Mouse (Mus musculus) limb, embryonic 11.5 days (tissue): ENCODE results near the gene Tmprss9. TPM values are rescaled to one million over a fixed set of nuclear protein-coding genes. Genes with fewer than 3 reads are reported as not detected.

Experiments
- ATAC-seq: fragments of 200-750 bp; cut with Nextera tagmentation; 2 replicates; pipeline ENCODE4 v1.8.0; 2017; ENCODE audit warnings: low read depth; ENCODE audit not compliant: insufficient number of reproducible peaks, low FRiP score, low TSS enrichment
- DNase-seq: peaks from one replicate; pipeline ENCODE4 v3.0.0-alpha.2; 2015; ENCODE audit warnings: low spot score
- H3K27ac ChIP-seq: fragments of 300-500 bp; sonication (generic); replicated peaks from 2 replicates; pipeline ENCODE4 v1.5.1; 2014; ENCODE audit warnings: low read depth, mild to moderate bottlenecking, low read length
- H3K27me3 ChIP-seq: fragments of 300-500 bp; sonication (generic); 2 replicates; pipeline ENCODE4 v1.6.1; 2014; ENCODE audit warnings: mild to moderate bottlenecking, low read length, mixed read lengths; ENCODE audit not compliant: control insufficient read depth, insufficient read depth
- H3K36me3 ChIP-seq: fragments of 300-500 bp; sonication (generic); 2 replicates; pipeline ENCODE4 v1.6.1; 2014; ENCODE audit warnings: mild to moderate bottlenecking, low read length, moderate library complexity, mixed read lengths; ENCODE audit not compliant: control insufficient read depth, insufficient read depth
- H3K4me1 ChIP-seq: fragments of 300-500 bp; sonication (generic); 2 replicates; pipeline ENCODE4 v1.6.1; 2014; ENCODE audit warnings: low read length, mixed read lengths; ENCODE audit not compliant: control insufficient read depth, insufficient read depth
- H3K4me2 ChIP-seq: fragments of 300-500 bp; sonication (generic); 2 replicates; pipeline ENCODE4 v1.6.1; 2014; ENCODE audit warnings: low read depth, mild to moderate bottlenecking, moderate library complexity; ENCODE audit not compliant: severe bottlenecking
- H3K4me3 ChIP-seq: fragments of 300-500 bp; sonication (generic); 2 replicates; pipeline ENCODE4 v1.5.1; 2014; ENCODE audit warnings: low read depth, low read length
- H3K9ac ChIP-seq: fragments of 300-500 bp; sonication (generic); 2 replicates; pipeline ENCODE4 v1.6.1; 2014; ENCODE audit warnings: mild to moderate bottlenecking, low read length
- H3K9me3 ChIP-seq: fragments of 300-500 bp; sonication (generic); 2 replicates; pipeline ENCODE4 v1.6.1; 2016; ENCODE audit warnings: low read length; ENCODE audit not compliant: control insufficient read depth
- WGBS: fragments of 180-500 bp; shearing (Covaris S2); extraction: QIAGEN DNeasy Blood & Tissue Kit; methylation state at CpG from one replicate; pipeline ENCODE4 v1.1.7; 2014; 5-methylcytosine and 5-hydroxymethylcytosine counted together
- polyA plus RNA-seq: library from polyadenylated mRNA; unstranded; fragments of >200 nt; fragmentation: Nextera tagmentation; extraction: Ambion mirVana; gene quantifications from 2 replicates; pipeline ENCODE4 v1.2.1, GENCODE M21; 2014

Tmprss9 gene
- polyA plus RNA-seq, 1 experiment from 2014 or later: not detected

- peaks cover 37% of the 10 kb centered on the region for H3K27me3 ChIP-seq
- H3K4me1 ChIP-seq: peaks cover 70% of the 10 kb centered on the region
- under 1% methylated on average over 20 of the region's 20 CpGs for WGBS
- peak; percentile 75 for DNase-seq
- no peaks in the 10 kb centered on the region for H3K9me3 ChIP-seq
- peak overlapping the region; percentile 56 for H3K4me3 ChIP-seq
- no peaks in the 10 kb centered on the region for H3K36me3 ChIP-seq
- peak overlapping the region; percentile 81 for H3K4me2 ChIP-seq
- H3K27ac ChIP-seq: no peak overlapping the region
- no peak overlapping the region; the same call in 1 of the 2 replicates for H3K9ac ChIP-seq
- no peak for ATAC-seq
Observed at GRCm38 (mm10) chr10:80932206-80932605, 60.6 kb downstream of the Tmprss9 start.

GRCm38 (mm10) chr10:80932700-80933420, 61.2 kb downstream of the Tmprss9 start:
- Histone ChIP-seq H3K9me3 (no peaks in the 10 kb centered on the region), H3K9ac (no peak overlapping the region), H3K36me3 (no peaks in the 10 kb centered on the region), H3K4me2 (peak overlapping the region; percentile 81), H3K4me3 (peak overlapping the region; percentile 56; the same call in 1 of the 2 replicates), H3K4me1 (peaks cover 76% of the 10 kb centered on the region), H3K27ac (no peak overlapping the region), H3K27me3 (peaks cover 40% of the 10 kb centered on the region)
- 2% methylated on average over 17 of the region's 17 CpGs for WGBS
- DNase-seq: peak; percentile 35
- no peak for ATAC-seq

DNA sequence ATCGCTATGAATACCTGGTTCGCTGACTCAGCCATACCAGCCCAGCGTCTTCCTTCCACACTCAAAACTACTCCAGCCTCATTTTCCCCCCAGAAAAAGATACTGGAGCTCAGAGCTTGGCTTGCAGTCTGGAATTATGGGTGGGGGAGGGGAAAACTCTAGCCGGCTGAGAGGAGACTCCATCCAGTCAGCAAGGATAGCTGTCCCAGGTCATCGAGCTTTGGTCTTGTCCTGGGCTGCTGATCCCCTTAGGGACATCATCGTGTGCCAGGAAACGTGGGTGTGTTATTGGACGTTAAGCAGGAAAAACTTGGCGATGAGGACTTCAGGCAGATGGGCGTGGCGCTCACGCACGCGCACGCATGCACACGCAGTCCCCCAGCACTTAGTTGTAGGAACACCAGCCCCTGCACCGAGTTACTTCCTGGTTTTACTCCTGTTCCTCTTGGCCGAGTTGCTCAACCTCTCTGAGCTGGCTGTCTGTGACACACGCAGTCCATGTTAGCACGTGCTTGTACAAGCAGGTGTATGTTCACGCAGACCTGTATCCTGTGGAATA, 61.9 kb downstream of the Tmprss9 start:
- no peak for ATAC-seq
- H3K27ac ChIP-seq: no peak overlapping the region
- H3K4me1 ChIP-seq: peaks cover 81% of the 10 kb centered on the region
- 1% methylated on average over 21 of the region's 21 CpGs for WGBS
- H3K27me3 ChIP-seq: peaks cover 40% of the 10 kb centered on the region
- no peaks in the 10 kb centered on the region for H3K9me3 ChIP-seq
- peak; percentile 36 for DNase-seq
- H3K9ac ChIP-seq: no peak overlapping the region
- no peak overlapping the region for H3K4me3 ChIP-seq
- H3K36me3 ChIP-seq: no peaks in the 10 kb centered on the region
- peak overlapping the region; percentile 29; the same call in 1 of the 2 replicates for H3K4me2 ChIP-seq

DNA sequence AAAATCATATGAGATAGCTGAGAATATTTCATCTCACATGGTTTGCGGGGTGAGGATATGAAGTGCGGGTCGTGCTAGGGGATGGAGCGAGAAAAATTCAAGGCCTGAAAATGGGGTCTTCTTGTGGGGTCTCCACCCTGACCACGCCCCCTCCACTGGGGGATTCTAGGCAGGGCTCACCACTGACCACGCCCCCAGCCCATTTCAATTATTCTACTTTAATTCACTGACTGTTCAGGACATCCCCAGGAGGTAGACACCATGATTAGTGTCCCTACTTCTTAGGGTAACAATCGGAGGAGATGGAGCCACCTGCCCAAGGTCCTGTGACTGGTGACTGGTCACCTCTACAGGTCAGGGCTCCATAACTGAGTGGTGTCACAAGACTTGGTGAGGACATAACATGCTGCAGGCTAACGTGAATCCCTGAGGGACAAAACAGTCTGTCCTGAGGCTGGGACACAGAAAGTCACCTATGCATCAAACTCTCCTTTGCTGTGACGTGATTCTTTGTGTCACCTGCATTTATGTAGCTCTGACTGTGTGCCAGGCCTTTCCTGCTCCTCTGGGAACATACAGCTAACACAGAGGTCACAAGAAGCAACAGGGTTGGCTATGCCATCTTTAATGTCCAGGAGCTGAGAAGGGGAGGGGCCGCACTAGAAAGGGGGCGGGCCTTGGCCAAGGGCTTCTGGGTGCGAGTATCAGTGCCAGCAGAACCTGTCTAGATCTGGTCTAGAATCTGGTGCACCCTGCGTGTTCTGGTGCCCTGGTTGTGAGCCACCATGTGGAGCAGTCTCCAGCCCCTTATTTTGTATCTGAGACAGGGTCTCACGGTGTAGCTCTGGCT, 62.7 kb downstream of the Tmprss9 start:
- DNase-seq (no peak), ATAC-seq (no peak)
- Histone ChIP-seq H3K27me3 (peaks cover 40% of the 10 kb centered on the region), H3K4me3 (no peak overlapping the region), H3K4me1 (peaks cover 85% of the 10 kb centered on the region), H3K9me3 (no peaks in the 10 kb centered on the region), H3K27ac (no peak overlapping the region), H3K36me3 (no peaks in the 10 kb centered on the region), H3K4me2 (no peak overlapping the region), H3K9ac (no peak overlapping the region)
- WGBS: 42% methylated on average over 14 of the region's 14 CpGs

DNA sequence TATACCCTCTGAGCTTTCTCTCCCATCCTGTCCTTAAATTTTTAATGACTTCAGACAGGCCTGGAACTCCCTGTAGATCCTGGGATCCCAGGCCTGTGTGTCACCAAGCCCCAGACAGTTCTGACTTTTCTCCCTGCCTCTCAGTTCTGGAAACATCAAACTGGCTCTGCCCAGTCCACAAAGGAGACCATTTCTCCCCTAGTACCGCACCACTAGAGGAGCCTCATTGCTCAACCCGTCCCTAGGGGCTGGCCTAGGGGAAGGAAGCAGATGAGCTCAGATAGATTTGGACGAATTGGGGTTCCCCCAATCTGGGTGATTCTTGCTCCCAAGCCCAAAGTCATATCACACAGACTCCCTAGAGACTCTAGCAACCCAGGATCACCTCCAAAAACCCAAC, 63.6 kb downstream of the Tmprss9 start:
- Histone ChIP-seq H3K4me3 (0 out of 2 replicates have a peak overlapping the region, but pooled peaks have one; percentile 0), H3K9me3 (no peaks in the 10 kb centered on the region), H3K27me3 (peaks cover 40% of the 10 kb centered on the region), H3K36me3 (no peaks in the 10 kb centered on the region), H3K9ac (no peak overlapping the region), H3K4me2 (no peak overlapping the region), H3K27ac (no peak overlapping the region), H3K4me1 (peaks cover 84% of the 10 kb centered on the region)
- WGBS: 9% methylated on average over 3 of the region's 3 CpGs
- DNase-seq (no peak), ATAC-seq (no peak)

DNA sequence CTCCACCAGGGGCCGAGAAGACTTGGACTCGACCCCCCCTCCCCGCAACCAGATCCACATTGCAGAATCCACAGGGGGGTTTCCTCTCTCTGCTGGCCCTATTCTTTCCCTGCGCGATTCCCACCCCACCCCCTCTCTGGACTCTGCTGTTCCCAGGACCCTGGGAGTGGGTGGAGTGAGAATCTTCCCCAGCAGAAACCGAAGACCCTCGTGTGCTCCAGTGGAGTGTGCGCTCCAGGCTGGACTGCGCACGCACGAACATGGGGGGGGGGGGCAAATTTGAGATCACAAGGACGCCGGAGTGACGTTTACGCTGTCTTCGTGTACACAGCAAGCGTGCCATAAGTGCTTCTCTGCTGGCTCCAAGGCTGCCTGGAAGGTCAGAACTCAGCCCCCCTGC, 64.0 kb downstream of the Tmprss9 start:
- peaks cover 39% of the 10 kb centered on the region for H3K27me3 ChIP-seq
- no peaks in the 10 kb centered on the region for H3K9me3 ChIP-seq
- ATAC-seq: no peak
- H3K27ac ChIP-seq: peak overlapping the region; percentile 79; the same call in 1 of the 2 replicates
- peak overlapping the region; percentile 62 for H3K4me2 ChIP-seq
- DNase-seq: no peak
- peak overlapping the region; percentile 28; the same call in 1 of the 2 replicates for H3K4me3 ChIP-seq
- H3K36me3 ChIP-seq: no peaks in the 10 kb centered on the region
- WGBS: 4% methylated on average over 17 of the region's 17 CpGs
- H3K9ac ChIP-seq: no peak overlapping the region; the same call in 1 of the 2 replicates
- H3K4me1 ChIP-seq: peaks cover 85% of the 10 kb centered on the region

- Histone ChIP-seq H3K36me3 (no peaks in the 10 kb centered on the region), H3K27me3 (peaks cover 33% of the 10 kb centered on the region), H3K27ac (peak overlapping the region; percentile 79), H3K9me3 (no peaks in the 10 kb centered on the region), H3K4me3 (peak overlapping the region; percentile 28), H3K9ac (peak overlapping the region; percentile 53), H3K4me2 (peak overlapping the region; percentile 62), H3K4me1 (peaks cover 85% of the 10 kb centered on the region)
- WGBS: 1% methylated on average over 37 of the region's 37 CpGs
- DNase-seq (peak; percentile 82), ATAC-seq (peak; percentile 15; the same call in 1 of the 2 replicates)
Observed at GRCm38 (mm10) chr10:80936135-80936809, 64.6 kb downstream of the Tmprss9 start.

- DNase-seq (no peak), ATAC-seq (no peak)
- H3K36me3 ChIP-seq: no peaks in the 10 kb centered on the region
- H3K4me3 ChIP-seq: peak overlapping the region; percentile 28; the same call in 1 of the 2 replicates
- peak overlapping the region; percentile 79; the same call in 1 of the 2 replicates for H3K27ac ChIP-seq
- H3K9me3 ChIP-seq: no peaks in the 10 kb centered on the region
- peak overlapping the region; percentile 62 for H3K4me2 ChIP-seq
- peaks cover 80% of the 10 kb centered on the region for H3K4me1 ChIP-seq
- peaks cover 29% of the 10 kb centered on the region for H3K27me3 ChIP-seq
- peak overlapping the region; percentile 9 for H3K9ac ChIP-seq
- 11% methylated on average over 6 of the region's 6 CpGs for WGBS
Observed at GRCm38 (mm10) chr10:80936810-80937164, 65.1 kb downstream of the Tmprss9 start.
